Mouse (Mus musculus): ENCODE data around the gene Mthfd2l. TPM values are rescaled to one million over a fixed set of nuclear protein-coding genes. Genes with fewer than 3 reads are reported as not detected.

The Mthfd2l gene
- total and polyA plus RNA-seq, 3 experiments, result 8.7 to 9.8 (median 9.1) TPM

DNA sequence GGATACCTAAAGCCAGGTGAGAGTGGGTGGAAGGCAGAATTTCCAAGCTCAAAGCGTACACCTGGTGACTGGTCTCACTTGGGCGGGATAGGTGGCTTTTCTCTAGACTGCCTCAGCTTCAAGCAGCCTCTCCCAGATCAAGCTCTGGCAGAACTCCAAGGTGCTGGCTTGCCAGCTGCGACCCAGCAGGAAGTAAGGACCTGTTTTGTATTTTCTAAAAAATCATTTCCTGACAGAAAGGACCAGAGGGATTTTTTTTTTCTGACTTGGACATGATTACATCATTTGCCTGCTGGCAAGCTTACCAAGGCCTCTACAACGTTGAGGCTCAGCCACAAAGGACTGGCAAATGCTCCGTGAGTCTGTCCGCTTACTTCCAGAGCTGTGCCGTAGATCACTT, 30.8 kb upstream of the Mthfd2l start:
- WGBS, result 29% methylated on average over 7 of the region's 7 CpGs
- Histone ChIP-seq H3K36me3 (ENCODE audit: control insufficient read depth, insufficient read depth, low read length) (no peaks in the 10 kb centered on the region), H3K9ac (ENCODE audit: low read depth, low read length) (no peak overlapping the region), H3K4me1 (ENCODE audit: control insufficient read depth, insufficient read depth, low read length) (peaks cover 5% of the 10 kb centered on the region), H3K27ac (no peak overlapping the region), H3K27me3 (ENCODE audit: control insufficient read depth, insufficient read depth, low read length) (0 out of 2 replicates have a peak, but pooled peaks cover 2% of the 10 kb centered on the region), H3K4me3 (no peak overlapping the region), H3K79me2 (replicated peaks; ENCODE audit: control insufficient read depth, insufficient read depth, low read length) (no peaks in the 10 kb centered on the region)
- intact Hi-C loops (cut with DNase I), result loop anchor here (5.0 kb wide), 1 partner anchor 113 kb away; the partner anchor contains the start of gene Cxcl3
- TF ChIP-seq EP300 (IDR thresholded peaks at IDR 0.05; ENCODE audit: insufficient read depth, low read depth, low read length), result no peak
- no peak for TF ChIP-seq CTCF (IDR thresholded peaks at IDR 0.05)
- TF ChIP-seq POLR2A (IDR thresholded peaks at IDR 0.05; ENCODE audit: insufficient read depth, low read depth, low read length), result no peak
- peak; percentile 57 to 73 for DNase-seq

DNA sequence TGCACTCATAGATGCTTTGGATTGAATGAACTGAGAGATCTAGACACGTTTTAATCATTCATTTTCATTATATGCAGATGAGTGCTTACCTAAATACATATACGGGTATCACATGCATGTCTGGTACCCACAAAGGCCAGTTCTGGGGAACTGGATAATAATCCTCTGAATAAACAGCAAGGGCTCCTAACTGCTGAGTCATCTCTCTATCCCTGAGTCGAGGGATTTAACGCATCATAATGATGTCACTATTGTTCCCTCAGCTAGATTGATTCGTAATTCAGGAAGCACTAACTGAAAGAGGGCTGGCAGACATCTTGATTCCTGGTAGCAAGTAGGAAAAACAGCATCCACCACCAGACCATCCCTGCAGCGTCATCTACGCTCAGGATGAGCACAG, 30.2 kb upstream of the Mthfd2l start:
- Histone ChIP-seq H3K79me2 (replicated peaks; ENCODE audit: control insufficient read depth, insufficient read depth, low read length) (no peaks in the 10 kb centered on the region), H3K4me3 (no peak overlapping the region), H3K27me3 (ENCODE audit: control insufficient read depth, insufficient read depth, low read length) (0 out of 2 replicates have a peak, but pooled peaks cover 2% of the 10 kb centered on the region), H3K9ac (ENCODE audit: low read depth, low read length) (no peak overlapping the region), H3K4me1 (ENCODE audit: control insufficient read depth, insufficient read depth, low read length) (peaks cover 5% of the 10 kb centered on the region), H3K36me3 (ENCODE audit: control insufficient read depth, insufficient read depth, low read length) (no peaks in the 10 kb centered on the region), H3K27ac (no peak overlapping the region)
- intact Hi-C loops (cut with DNase I), result loop anchor here (5.0 kb wide), 1 partner anchor 113 kb away; the partner anchor contains the start of gene Cxcl3
- TF ChIP-seq CTCF (IDR thresholded peaks at IDR 0.05), result no peak
- TF ChIP-seq POLR2A (IDR thresholded peaks at IDR 0.05; ENCODE audit: insufficient read depth, low read depth, low read length), result no peak
- TF ChIP-seq EP300 (IDR thresholded peaks at IDR 0.05; ENCODE audit: insufficient read depth, low read depth, low read length), result no peak
- no peak for DNase-seq
- 61% methylated on average over 7 of the region's 7 CpGs for whole genome bisulfite sequencing

DNA sequence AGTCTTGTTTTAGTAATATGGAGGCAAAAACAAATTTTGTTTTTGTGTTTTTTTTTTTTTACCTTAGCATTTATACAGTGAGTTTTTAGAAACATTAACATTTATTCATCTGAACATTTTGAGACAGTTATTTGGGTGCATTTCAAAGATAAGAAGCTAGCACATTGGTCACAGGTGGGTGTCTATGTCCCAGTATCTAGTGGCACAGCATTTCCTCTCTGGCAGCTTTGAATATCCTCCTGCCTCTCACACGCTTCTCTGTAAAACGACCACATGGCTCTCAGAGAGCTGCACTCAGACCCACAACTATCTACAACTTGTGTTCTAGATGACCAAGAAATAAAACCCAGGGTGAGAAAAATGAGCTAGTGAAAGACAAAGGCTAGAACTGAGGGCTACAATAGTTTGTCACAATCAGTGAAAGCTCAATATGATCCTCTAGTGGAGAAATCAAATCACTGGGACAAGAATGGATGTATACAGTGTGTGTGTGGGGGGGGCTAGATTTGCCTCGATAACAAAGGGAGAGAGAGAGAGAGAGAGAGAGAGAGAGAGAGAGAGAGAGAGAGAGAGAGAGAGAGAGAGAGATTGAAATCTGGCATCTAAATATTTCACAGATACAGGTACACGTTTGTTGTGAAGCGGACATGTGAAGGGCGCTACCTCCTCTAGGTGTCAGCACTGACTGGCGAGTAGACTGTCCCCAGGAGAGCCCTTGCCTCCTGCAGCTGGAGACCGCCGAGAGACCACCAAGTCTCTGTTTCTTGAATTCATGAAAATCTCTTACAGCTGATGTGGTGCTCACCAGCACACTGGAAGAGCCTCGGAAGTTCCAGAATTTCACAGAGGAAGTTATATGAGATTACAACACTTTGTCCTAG, 28.3 kb upstream of the Mthfd2l start:
- peaks cover 5% of the 10 kb centered on the region for H3K4me1 ChIP-seq (ENCODE audit: control insufficient read depth, insufficient read depth, low read length)
- H3K27ac ChIP-seq, result no peak overlapping the region
- H3K4me3 ChIP-seq, result no peak overlapping the region
- intact Hi-C loops (cut with DNase I), result loop anchor here (5.0 kb wide), 1 partner anchor 115 kb away; the partner anchor contains the start of gene Cxcl3
- DNase-seq, result no peak
- peak; percentile 46 for TF ChIP-seq CTCF (IDR thresholded peaks at IDR 0.05)
- TF ChIP-seq EP300 (IDR thresholded peaks at IDR 0.05; ENCODE audit: insufficient read depth, low read depth, low read length), result no peak
- no peak for TF ChIP-seq POLR2A (IDR thresholded peaks at IDR 0.05; ENCODE audit: insufficient read depth, low read depth, low read length)
- no peak overlapping the region for H3K9ac ChIP-seq (ENCODE audit: low read depth, low read length)
- H3K27me3 ChIP-seq (ENCODE audit: control insufficient read depth, insufficient read depth, low read length), result 0 out of 2 replicates have a peak, but pooled peaks cover 2% of the 10 kb centered on the region
- WGBS, result 8% methylated on average over 10 of the region's 10 CpGs
- H3K79me2 ChIP-seq (replicated peaks; ENCODE audit: control insufficient read depth, insufficient read depth, low read length), result no peaks in the 10 kb centered on the region
- H3K36me3 ChIP-seq (ENCODE audit: control insufficient read depth, insufficient read depth, low read length), result no peaks in the 10 kb centered on the region

DNA sequence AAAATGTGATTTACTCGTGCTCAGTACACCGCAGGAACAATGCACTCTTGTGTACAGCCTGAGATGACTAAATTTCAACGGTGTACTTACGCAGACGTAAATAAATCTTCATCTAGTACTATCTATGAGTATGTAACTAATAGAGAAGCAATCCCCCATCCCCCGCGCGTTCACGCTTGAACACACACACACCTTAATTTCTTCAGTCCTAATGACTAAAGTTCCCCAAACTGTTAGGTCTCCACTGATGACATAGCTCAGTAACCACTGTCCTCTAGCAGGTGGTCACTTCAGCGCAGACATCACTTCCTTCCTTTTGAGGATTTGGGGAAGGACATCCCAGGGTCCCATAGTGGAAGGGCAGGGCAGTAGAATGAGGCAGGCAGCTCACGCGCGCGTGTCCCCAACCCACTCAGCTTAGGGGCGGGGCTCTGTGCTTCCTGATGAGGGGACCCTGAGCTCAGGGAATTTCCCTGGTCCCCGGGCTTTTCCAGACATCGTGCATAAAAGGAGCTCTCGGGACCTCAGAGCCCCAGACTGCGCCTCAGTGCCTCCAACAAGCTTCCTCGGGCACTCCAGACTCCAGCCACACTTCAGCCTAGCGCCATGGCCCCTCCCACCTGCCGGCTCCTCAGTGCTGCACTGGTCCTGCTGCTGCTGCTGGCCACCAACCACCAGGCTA, 27.4 kb upstream of the Mthfd2l start, which contains the start of gene Cxcl2:
Gene Cxcl2 (plus strand): TSS at position 533 of the 682 bp plus-strand sequence.
- peaks cover 5% of the 10 kb centered on the region for H3K4me1 ChIP-seq (ENCODE audit: control insufficient read depth, insufficient read depth, low read length)
- H3K9ac ChIP-seq (ENCODE audit: low read depth, low read length), result 0 out of 2 replicates have a peak within 1 kb of the TSS, but pooled peaks have one; percentile 14
- 10% methylated on average over 22 of the region's 22 CpGs for WGBS
- H3K36me3 ChIP-seq (ENCODE audit: control insufficient read depth, insufficient read depth, low read length), result no peaks in the 10 kb centered on the region
- TF ChIP-seq CTCF (IDR thresholded peaks at IDR 0.05) (no peak), POLR2A (IDR thresholded peaks at IDR 0.05; ENCODE audit: insufficient read depth, low read depth, low read length) (no peak), EP300 (IDR thresholded peaks at IDR 0.05; ENCODE audit: insufficient read depth, low read depth, low read length) (no peak)
- DNase-seq, result peak in 1 of 2 experiments; percentile 29
- no peaks in the 10 kb centered on the region for H3K79me2 ChIP-seq (replicated peaks; ENCODE audit: control insufficient read depth, insufficient read depth, low read length)
- 0 out of 2 replicates have a peak, but pooled peaks cover 3% of the 10 kb centered on the region for H3K27me3 ChIP-seq (ENCODE audit: control insufficient read depth, insufficient read depth, low read length)
- no peak within 1 kb of the TSS for H3K27ac ChIP-seq
- intact Hi-C loops (cut with DNase I), result loop anchor here (5.0 kb wide), 1 partner anchor 116 kb away; the partner anchor contains the start of gene Cxcl3
- H3K4me3 ChIP-seq, result 0 out of 2 replicates have a peak within 1 kb of the TSS, but pooled peaks have one; percentile 16

DNA sequence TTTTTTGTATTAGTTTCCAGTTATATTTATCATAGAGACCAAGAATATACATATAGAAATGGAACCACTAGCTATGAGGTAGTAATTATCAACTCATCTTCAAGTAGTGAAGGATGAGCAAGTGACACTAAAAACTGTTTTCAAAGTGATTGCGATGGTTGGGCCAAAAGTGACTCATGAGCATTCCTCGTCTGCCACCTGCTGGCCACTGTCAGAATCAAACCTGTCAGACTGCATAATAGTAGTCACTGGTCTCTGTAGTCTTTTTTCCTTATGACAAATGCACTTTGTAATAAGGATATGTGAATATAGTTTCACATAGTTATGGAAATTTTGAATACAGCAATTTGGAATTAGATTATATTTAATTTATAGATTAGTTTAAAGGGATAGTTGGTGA, 21.9 kb upstream of the Mthfd2l start:
- H3K79me2 ChIP-seq (replicated peaks; ENCODE audit: control insufficient read depth, insufficient read depth, low read length), result no peaks in the 10 kb centered on the region
- H3K4me3 ChIP-seq, result no peak overlapping the region
- TF ChIP-seq EP300 (IDR thresholded peaks at IDR 0.05; ENCODE audit: insufficient read depth, low read depth, low read length) (peak; percentile 86), CTCF (IDR thresholded peaks at IDR 0.05) (peak; percentile 92), POLR2A (IDR thresholded peaks at IDR 0.05; ENCODE audit: insufficient read depth, low read depth, low read length) (no peak)
- H3K36me3 ChIP-seq (ENCODE audit: control insufficient read depth, insufficient read depth, low read length), result no peaks in the 10 kb centered on the region
- H3K27ac ChIP-seq, result no peak overlapping the region
- intact Hi-C loops (cut with DNase I), result loop anchor here (2.0 kb wide), 1 partner anchor 248 kb away; no protein-coding TSS in a partner anchor
- WGBS, result 1% methylated on average over 2 of the region's 2 CpGs
- H3K4me1 ChIP-seq (ENCODE audit: control insufficient read depth, insufficient read depth, low read length), result no peaks in the 10 kb centered on the region
- peak; percentile 49 to 79 for DNase-seq
- no peak overlapping the region for H3K9ac ChIP-seq (ENCODE audit: low read depth, low read length)
- H3K27me3 ChIP-seq (ENCODE audit: control insufficient read depth, insufficient read depth, low read length), result 0 out of 2 replicates have a peak, but pooled peaks cover 2% of the 10 kb centered on the region

All from heart, adult 2 months (tissue).